Mouse (Mus musculus) lung, postnatal 0 days (tissue): Measurements from ENCODE around the gene Sik1.

Source experiments
- CTCF ChIP-seq: IDR thresholded peaks from 2 replicates; pipeline ENCODE4 v1.5.1; 2016; ENCODE audit warnings: antibody characterized with exemption, mild to moderate bottlenecking
- EP300 ChIP-seq: IDR thresholded peaks from 2 replicates; pipeline ENCODE4 v1.6.1; 2016; ENCODE audit warnings: antibody characterized with exemption, mild to moderate bottlenecking, control low read depth

DNA sequence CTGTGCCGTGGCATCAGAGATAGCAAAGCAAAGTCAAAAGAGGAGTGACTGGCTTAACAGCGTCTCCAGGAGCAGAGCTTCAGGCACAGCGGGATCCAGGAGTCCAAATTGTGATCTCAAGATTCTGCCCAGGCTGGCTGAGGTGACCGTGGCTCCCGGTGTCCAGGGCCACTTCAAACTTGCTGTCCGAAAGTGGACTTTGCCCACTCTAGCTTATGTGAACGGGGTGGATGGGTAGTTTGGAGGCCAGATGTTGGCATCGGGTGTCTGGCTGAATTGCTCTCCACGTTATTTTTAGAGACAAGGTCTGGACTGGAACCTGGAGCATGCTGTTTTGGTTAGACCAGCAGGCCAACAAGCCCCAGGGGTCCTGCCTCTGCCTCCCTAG is 23.0 kb downstream of the Sik1 start:
- no peak for TF ChIP-seq CTCF
- no peak for TF ChIP-seq EP300
